Mouse (Mus musculus): ENCODE results near the gene Esrp2. TPM values are rescaled to one million over a fixed set of nuclear protein-coding genes. Genes with fewer than 3 reads are reported as not detected.

The Esrp2 gene
- polyA plus RNA-seq, 1 experiment from 2014 or later: 0.87 TPM

GRCm38 (mm10) chr8:106131021-106131420 is 5.8 kb downstream of the Esrp2 start:
- H3K4me2 ChIP-seq (replicated peaks): no peak overlapping the region
- H3K9me3 ChIP-seq: no peaks in the 10 kb centered on the region
- no peak overlapping the region for H3K4me3 ChIP-seq
- ATAC-seq (ENCODE audit: low FRiP score, low read depth): no peak
- H3K9ac ChIP-seq (replicated peaks): no peak overlapping the region
- H3K36me3 ChIP-seq: peaks cover 51% of the 10 kb centered on the region
- H3K27ac ChIP-seq (replicated peaks): no peak overlapping the region
- peaks cover 32% of the 10 kb centered on the region for H3K27me3 ChIP-seq
- H3K4me1 ChIP-seq: peaks cover 4% of the 10 kb centered on the region
- WGBS: 94% methylated on average over 4 of the region's 4 CpGs

GRCm38 (mm10) chr8:106130505-106130904 is 6.3 kb downstream of the Esrp2 start:
- Histone ChIP-seq H3K4me1 (no peaks in the 10 kb centered on the region), H3K4me2 (replicated peaks) (no peak overlapping the region), H3K9ac (replicated peaks) (no peak overlapping the region), H3K36me3 (peaks cover 51% of the 10 kb centered on the region), H3K4me3 (no peak overlapping the region), H3K27ac (replicated peaks) (no peak overlapping the region), H3K27me3 (peaks cover 26% of the 10 kb centered on the region), H3K9me3 (no peaks in the 10 kb centered on the region)
- WGBS: 94% methylated on average over 2 of the region's 2 CpGs
- no peak for ATAC-seq (ENCODE audit: low FRiP score, low read depth)

GRCm38 (mm10) chr8:106129997-106130396 is 6.8 kb downstream of the Esrp2 start:
- H3K36me3 ChIP-seq: peaks cover 51% of the 10 kb centered on the region

GRCm38 (mm10) chr8:106129232-106129930 is 7.4 kb downstream of the Esrp2 start:
- Histone ChIP-seq H3K27ac (replicated peaks) (no peak overlapping the region), H3K27me3 (peaks cover 15% of the 10 kb centered on the region), H3K4me3 (no peak overlapping the region), H3K36me3 (peaks cover 51% of the 10 kb centered on the region), H3K4me2 (replicated peaks) (no peak overlapping the region), H3K4me1 (no peaks in the 10 kb centered on the region), H3K9me3 (no peaks in the 10 kb centered on the region), H3K9ac (replicated peaks) (no peak overlapping the region)
- ATAC-seq (ENCODE audit: low FRiP score, low read depth): no peak

More at GRCm38 (mm10) chr8:106129997-106130396, 6.8 kb downstream of the Esrp2 start:
- H3K9me3 ChIP-seq: no peaks in the 10 kb centered on the region
- H3K9ac ChIP-seq (replicated peaks): no peak overlapping the region
- H3K4me2 ChIP-seq (replicated peaks): no peak overlapping the region
- WGBS: 82% methylated on average over 2 of the region's 2 CpGs
- no peak for ATAC-seq (ENCODE audit: low FRiP score, low read depth)
- H3K27ac ChIP-seq (replicated peaks): no peak overlapping the region
- H3K4me1 ChIP-seq: no peaks in the 10 kb centered on the region
- no peak overlapping the region for H3K4me3 ChIP-seq
- peaks cover 21% of the 10 kb centered on the region for H3K27me3 ChIP-seq

- H3K4me3 ChIP-seq: no peak overlapping the region
- H3K27ac ChIP-seq (replicated peaks): no peak overlapping the region
- H3K9me3 ChIP-seq: no peaks in the 10 kb centered on the region
- H3K27me3 ChIP-seq: peaks cover under 1% of the 10 kb centered on the region; the same call in 1 of the 2 replicates
- no peaks in the 10 kb centered on the region for H3K4me1 ChIP-seq
- H3K4me2 ChIP-seq (replicated peaks): no peak overlapping the region
- peaks cover 55% of the 10 kb centered on the region for H3K36me3 ChIP-seq
- ATAC-seq (ENCODE audit: low FRiP score, low read depth): no peak
- H3K9ac ChIP-seq (replicated peaks): no peak overlapping the region
- 91% methylated on average over 10 of the region's 10 CpGs for WGBS
Observed at GRCm38 (mm10) chr8:106127882-106128410, 8.8 kb downstream of the Esrp2 start.

- no peak overlapping the region for H3K4me3 ChIP-seq
- no peak overlapping the region for H3K4me2 ChIP-seq (replicated peaks)
- no peaks in the 10 kb centered on the region for H3K9me3 ChIP-seq
- 80% methylated on average over 3 of the region's 3 CpGs for WGBS
- no peaks in the 10 kb centered on the region for H3K4me1 ChIP-seq
- no peak overlapping the region for H3K9ac ChIP-seq (replicated peaks)
- peaks cover 46% of the 10 kb centered on the region for H3K36me3 ChIP-seq
- no peak for ATAC-seq (ENCODE audit: low FRiP score, low read depth)
- H3K27me3 ChIP-seq: no peaks in the 10 kb centered on the region
- no peak overlapping the region for H3K27ac ChIP-seq (replicated peaks)
Observed at GRCm38 (mm10) chr8:106127054-106127453, 9.7 kb downstream of the Esrp2 start.

GRCm38 (mm10) chr8:106126055-106126454 is 10.7 kb downstream of the Esrp2 start:
- H3K36me3 ChIP-seq: peaks cover 36% of the 10 kb centered on the region
- no peaks in the 10 kb centered on the region for H3K4me1 ChIP-seq
- 95% methylated on average over 1 of the region's 1 CpGs for WGBS
- no peaks in the 10 kb centered on the region for H3K9me3 ChIP-seq
- no peak overlapping the region for H3K9ac ChIP-seq (replicated peaks)
- no peak overlapping the region for H3K4me2 ChIP-seq (replicated peaks)
- H3K4me3 ChIP-seq: no peak overlapping the region
- no peak overlapping the region for H3K27ac ChIP-seq (replicated peaks)
- H3K27me3 ChIP-seq: no peaks in the 10 kb centered on the region
- ATAC-seq (ENCODE audit: low FRiP score, low read depth): no peak

GRCm38 (mm10) chr8:106123443-106123842 is 13.3 kb downstream of the Esrp2 start:
- Histone ChIP-seq H3K36me3 (peaks cover 23% of the 10 kb centered on the region), H3K9me3 (no peaks in the 10 kb centered on the region)
- no peak for ATAC-seq (ENCODE audit: low FRiP score, low read depth)

GRCm38 (mm10) chr8:106115897-106116296 is 20.9 kb downstream of the Esrp2 start:
- Histone ChIP-seq H3K9me3 (no peaks in the 10 kb centered on the region), H3K4me2 (replicated peaks) (no peak overlapping the region), H3K9ac (replicated peaks) (no peak overlapping the region), H3K4me3 (no peak overlapping the region), H3K36me3 (peaks cover 29% of the 10 kb centered on the region), H3K27me3 (no peaks in the 10 kb centered on the region), H3K4me1 (no peaks in the 10 kb centered on the region), H3K27ac (replicated peaks) (no peak overlapping the region)
- ATAC-seq (ENCODE audit: low FRiP score, low read depth): no peak
- WGBS: 94% methylated on average over 3 of the region's 3 CpGs

More at GRCm38 (mm10) chr8:106123443-106123842, 13.3 kb downstream of the Esrp2 start:
- Histone ChIP-seq H3K4me2 (replicated peaks) (no peak overlapping the region), H3K4me3 (no peak overlapping the region), H3K4me1 (no peaks in the 10 kb centered on the region), H3K9ac (replicated peaks) (no peak overlapping the region), H3K27ac (replicated peaks) (no peak overlapping the region), H3K27me3 (no peaks in the 10 kb centered on the region)
- 88% methylated on average over 3 of the region's 3 CpGs for WGBS

- Histone ChIP-seq H3K27ac (replicated peaks) (no peak overlapping the region), H3K4me1 (no peaks in the 10 kb centered on the region), H3K36me3 (peaks cover 42% of the 10 kb centered on the region), H3K27me3 (no peaks in the 10 kb centered on the region), H3K4me3 (no peak overlapping the region), H3K9me3 (no peaks in the 10 kb centered on the region), H3K9ac (replicated peaks) (no peak overlapping the region), H3K4me2 (replicated peaks) (no peak overlapping the region)
- no peak for ATAC-seq (ENCODE audit: low FRiP score, low read depth)
- WGBS: 97% methylated on average over 1 of the region's 1 CpGs
Observed at GRCm38 (mm10) chr8:106112514-106112913, 24.3 kb downstream of the Esrp2 start.

- no peak for ATAC-seq (ENCODE audit: low FRiP score, low read depth)
- 98% methylated on average over 2 of the region's 2 CpGs for WGBS
- no peaks in the 10 kb centered on the region for H3K4me1 ChIP-seq
- H3K36me3 ChIP-seq: peaks cover 42% of the 10 kb centered on the region
- H3K9me3 ChIP-seq: no peaks in the 10 kb centered on the region
- H3K27me3 ChIP-seq: no peaks in the 10 kb centered on the region
- no peak overlapping the region for H3K4me3 ChIP-seq
- no peak overlapping the region for H3K9ac ChIP-seq (replicated peaks)
- no peak overlapping the region for H3K4me2 ChIP-seq (replicated peaks)
- H3K27ac ChIP-seq (replicated peaks): no peak overlapping the region
Observed at GRCm38 (mm10) chr8:106112041-106112440, 24.7 kb downstream of the Esrp2 start.

GRCm38 (mm10) chr8:106108729-106109128 is 28.0 kb downstream of the Esrp2 start:
- no peaks in the 10 kb centered on the region for H3K9me3 ChIP-seq
- H3K27ac ChIP-seq (replicated peaks): no peak overlapping the region
- no peaks in the 10 kb centered on the region for H3K4me1 ChIP-seq
- H3K4me2 ChIP-seq (replicated peaks): no peak overlapping the region
- H3K4me3 ChIP-seq: no peak overlapping the region
- H3K36me3 ChIP-seq: peaks cover 44% of the 10 kb centered on the region
- H3K27me3 ChIP-seq: no peaks in the 10 kb centered on the region
- no peak for ATAC-seq (ENCODE audit: low FRiP score, low read depth)
- WGBS: 97% methylated on average over 3 of the region's 3 CpGs
- H3K9ac ChIP-seq (replicated peaks): no peak overlapping the region
